Mouse (Mus musculus) thymus, postnatal 4 days (tissue): ENCODE results near the gene Catsper3.
A peak's percentile ranks its signal among the peaks of the same experiment; 100 is the strongest.

Source experiments
- DNase-seq: peaks from one replicate; pipeline ENCODE4 v3.0.0; 2021

The Catsper3 gene

DNA sequence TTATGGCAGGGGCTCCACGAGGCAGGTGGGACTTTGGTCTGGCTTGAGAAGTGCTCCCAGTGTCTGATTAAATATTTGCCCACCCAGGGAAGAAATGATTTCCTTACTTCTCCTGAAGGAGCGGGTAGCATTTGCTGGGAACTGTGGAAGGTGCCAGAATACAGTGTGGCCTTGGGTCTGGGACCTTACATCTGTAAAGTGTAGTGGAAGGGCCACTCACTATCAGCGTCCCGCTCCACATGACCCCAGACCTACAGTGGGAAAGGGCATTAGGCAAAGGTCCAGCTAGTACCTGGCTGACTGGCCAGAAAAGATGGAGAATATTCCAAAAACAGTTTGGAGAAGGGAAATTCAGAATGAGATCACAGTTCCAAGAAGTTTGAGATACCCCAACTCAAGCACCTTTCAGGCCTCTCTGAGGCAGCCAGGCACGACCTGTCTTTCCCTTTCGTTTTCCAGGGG lies 43.3 kb downstream of the Catsper3 start:
- DNase-seq, result no peak

DNA sequence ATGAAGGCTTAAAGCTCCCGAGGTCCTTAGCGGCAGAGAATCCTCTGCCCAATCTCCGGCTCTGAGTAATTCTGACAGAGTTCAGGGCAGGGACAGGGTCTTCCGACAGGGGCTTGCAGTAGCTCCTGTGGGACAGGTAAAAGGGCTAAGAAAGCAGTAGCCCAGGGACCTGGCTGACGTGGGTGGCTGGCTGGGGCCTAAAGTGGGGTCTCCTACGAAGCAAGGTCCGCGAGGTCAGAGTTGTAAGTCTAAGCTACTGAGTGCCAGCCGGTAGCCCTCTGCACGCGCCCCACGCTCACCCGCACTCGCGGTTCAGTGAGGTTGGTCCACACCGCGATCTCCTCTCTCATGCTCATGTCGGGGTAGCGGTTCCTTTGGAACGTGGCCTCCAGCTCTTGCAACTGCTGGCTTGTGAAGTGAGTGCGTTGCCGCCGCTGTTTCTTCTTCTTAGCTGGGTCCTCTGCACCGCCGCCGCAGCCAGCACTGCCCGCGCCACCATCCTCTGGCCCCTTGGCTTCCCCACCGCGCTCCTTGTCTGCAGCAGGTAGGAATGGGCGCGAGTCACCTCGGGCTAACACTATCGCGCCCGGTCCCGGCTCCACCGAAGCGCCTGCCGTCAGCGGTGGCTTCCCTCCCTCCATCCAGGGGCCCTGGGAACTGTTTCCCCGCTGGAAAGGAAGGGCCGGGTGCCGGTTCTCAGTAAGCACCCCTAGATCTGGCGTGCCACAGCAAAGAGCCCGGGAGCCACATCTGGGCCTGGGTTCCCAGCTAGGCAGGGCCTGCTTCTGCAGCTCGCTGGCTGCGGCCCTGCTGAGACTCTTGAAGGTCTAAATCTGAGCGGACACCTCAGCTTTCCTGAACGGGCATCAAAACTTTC lies 44.0 kb downstream of the Catsper3 start:
- DNase-seq, result peak; percentile 17

DNA sequence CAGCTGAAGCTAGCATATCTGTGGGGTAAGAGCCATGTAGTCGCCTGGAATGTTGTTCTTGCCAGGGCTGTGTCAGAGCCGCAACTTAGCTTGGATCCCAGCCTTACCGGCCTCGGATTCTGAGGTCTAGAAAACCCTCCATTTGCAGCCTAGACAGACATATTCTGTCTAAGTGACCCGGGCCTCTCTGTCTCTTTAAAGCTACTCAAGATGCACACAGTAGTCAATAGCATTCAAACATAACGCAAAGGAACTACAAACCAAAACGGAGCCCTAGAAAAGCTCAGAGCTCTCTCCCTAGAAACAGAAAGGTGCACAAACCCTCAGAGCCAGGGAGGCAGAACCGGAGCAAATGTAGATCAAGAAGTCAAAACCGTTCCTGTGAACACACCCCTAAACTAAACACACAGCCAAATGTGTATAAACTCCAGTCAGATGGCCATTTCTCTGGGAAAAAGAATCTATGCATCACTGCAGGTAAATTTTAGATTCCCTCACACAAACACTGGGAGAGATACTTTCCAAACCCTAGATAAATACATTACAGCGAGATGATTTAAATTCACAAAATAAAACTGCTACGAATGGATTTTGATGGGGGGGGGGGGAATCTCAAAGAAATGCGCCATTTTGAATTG lies 44.8 kb downstream of the Catsper3 start:
- no peak for DNase-seq

- peak; percentile 34 for DNase-seq
Measured at GRCm38 (mm10) chr13:55830081-55830832, 45.9 kb downstream of the Catsper3 start.

DNA sequence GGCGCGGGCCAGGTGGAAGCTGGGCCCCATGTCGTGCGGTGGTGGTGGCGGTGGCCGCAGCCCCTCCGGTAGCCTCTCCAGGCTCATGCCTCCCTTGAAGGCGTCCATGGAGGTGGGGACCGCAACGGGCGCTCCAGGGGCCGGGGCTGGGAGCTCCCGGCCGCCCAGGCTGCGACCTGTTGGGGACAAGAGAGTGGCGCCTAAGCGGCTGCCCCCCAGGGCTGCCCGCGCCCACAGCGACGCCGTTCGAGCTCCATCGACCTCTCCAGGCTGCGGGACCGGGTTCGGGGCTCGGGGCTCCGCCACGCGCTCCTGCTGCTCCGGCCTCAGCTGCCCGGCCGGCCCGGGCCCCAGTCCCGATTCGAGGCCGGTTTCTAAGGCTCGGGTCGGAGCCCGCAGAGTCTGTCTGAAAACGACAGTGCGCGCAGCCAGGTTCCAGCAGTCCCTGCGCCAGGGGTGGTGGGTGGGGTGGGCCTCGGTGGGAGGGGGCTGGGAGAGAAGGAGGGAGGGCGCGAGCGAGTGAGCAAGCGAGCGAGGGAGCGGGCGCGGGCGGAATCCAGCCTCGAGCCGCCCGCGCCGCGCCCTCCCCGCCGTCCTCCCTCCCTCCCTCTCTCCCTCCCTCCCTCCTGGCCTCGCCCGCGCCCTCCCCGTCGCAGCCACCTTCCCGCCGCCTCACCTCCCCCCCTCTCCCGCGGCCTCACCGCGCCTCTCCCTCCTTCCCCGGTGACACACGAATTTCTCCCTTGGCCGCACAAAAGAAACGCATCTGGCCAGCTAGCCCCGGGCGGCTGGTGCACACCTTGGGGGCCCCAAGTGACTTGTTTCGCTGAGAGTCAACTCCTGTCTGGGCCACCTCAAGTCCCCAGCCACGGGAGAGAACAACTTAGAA lies 46.7 kb downstream of the Catsper3 start:
- DNase-seq, result peak; percentile 19

DNA sequence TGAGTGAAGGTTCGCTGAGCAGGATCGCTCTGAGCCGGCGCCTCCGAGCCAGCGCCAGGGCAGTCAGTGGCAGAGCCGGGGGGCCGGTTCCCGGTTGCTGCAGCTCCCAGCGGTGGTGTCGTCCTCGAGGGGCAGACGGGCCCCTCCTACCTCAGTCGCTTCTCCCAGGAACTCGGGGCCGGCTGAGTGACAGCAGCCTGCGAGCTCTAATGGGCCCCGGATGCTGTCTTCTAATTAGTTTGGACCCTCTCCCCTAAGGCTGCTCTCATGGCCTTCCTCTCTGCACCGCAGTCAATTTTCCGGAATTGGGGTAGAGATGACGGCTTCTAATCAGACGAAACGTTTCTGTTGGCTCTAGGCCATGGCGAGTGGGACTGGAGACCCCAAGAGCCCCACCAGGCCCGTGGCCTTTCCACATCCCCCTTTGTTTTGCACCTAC lies 47.4 kb downstream of the Catsper3 start:
- DNase-seq, result peak; percentile 19

DNA sequence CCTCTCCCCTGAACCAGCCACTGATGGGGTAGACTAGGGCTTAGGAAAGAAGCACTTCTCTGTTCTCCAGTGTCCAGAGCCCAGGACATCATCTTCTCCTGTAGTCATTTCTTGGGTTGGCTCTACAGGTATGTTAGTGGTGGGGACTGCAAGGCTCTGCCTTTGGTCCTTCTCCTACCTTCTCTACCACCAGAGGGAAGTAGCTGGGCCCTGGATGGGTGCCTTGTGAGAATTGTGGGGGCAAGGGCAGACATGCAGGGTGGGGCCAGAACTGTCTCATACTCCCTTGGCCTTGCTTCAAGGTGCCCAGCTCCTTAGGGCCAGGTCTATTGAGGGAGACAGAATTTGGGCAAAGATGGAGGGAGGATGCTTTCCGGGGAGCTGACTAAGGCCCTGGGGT lies 48.2 kb downstream of the Catsper3 start:
- no peak for DNase-seq

DNA sequence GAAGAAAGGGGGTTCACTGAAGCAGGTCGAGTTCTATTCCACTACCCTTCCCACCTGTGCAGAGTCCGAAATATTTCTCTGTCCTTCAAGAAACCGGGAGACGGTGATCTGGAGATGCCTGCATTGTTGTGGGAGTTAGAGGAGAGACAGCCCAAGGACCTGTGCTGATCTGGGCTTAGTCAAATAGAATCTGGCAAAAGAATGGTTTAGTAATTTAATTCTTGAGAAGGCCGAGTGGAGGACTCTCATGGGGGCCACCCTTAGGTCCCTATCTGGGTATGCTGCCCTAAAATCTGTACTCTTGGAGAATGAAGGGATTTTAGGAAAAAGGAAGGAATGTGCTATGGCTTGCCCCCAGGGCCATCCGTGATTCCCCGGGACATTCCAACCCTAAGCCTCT lies 49.6 kb downstream of the Catsper3 start:
- DNase-seq, result no peak

GRCm38 (mm10) chr13:55834667-55835066 lies 50.3 kb downstream of the Catsper3 start:
- DNase-seq, result no peak

- no peak for DNase-seq
Measured at GRCm38 (mm10) chr13:55835548-55836097, 51.3 kb downstream of the Catsper3 start.

DNA sequence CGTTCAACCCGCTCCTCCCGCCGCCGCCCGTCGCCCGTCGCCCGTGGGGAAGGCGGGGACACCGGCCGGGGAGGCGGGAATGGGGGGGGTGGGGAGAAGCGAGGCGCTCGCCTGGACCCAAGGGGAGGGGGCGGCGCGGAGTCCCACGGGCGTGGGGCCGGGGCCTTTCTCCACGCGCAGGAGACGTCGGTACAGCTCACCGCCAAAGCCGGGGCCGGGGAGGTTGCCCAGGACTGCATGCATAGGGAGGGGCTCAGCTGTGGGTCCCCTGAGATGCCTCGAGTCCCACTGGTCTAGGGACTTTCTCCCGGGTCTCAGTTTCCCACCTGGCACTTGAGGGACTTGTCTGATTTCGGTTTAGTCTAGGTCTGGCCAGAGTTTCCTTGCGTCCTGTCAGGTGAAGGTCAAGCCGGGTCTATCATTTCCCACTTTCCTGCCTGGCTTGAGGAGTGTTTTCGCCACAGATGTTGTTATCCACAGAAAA lies 51.8 kb downstream of the Catsper3 start, which contains the start of gene Pitx1:
Pitx1 (minus strand) TSS at position 51 of the 484 bp plus-strand sequence.
- DNase-seq, result no peak

GRCm38 (mm10) chr13:55836786-55837780 lies 52.7 kb downstream of the Catsper3 start:
- no peak for DNase-seq

GRCm38 (mm10) chr13:55840223-55840622 lies 55.9 kb downstream of the Catsper3 start:
- DNase-seq, result no peak

DNA sequence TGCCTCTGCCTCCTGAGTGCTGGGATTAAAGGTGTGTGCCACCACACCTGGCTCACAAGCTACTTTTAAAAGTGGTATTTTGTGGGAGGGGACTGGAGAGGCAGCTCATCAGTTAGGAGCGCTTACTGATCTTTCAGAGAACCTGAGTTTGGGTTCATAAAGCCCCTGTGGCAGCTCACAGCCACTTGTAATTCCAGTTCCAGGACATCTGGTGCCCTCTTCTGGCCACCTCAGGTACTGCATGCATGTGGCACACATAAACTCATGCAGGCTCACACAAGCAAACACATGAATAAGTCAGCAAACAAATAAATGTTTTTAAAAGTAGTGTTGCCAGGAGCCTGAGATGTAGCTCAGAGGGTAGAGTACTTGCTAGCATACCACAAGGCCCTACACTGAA lies 59.3 kb downstream of the Catsper3 start:
- DNase-seq, result peak; percentile 37

DNA sequence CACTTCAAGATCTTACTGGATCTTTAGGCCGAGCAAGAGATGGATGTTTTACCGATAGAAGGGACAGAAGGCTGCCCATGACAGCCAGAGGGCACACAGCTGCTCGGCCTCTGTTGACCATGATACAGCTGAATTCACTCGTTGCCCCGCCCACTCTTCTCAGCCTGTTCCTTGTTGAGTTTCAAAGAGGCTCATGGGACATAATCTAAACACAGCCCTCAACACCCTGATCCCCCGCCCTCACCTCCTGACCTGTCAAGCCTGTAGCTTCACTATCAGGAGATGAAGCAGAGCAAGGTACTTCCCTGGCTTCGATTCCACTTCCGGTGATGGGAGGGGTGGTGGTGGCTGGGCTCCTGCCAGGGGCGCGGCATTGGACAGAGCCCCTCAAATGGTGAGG lies 63.4 kb downstream of the Catsper3 start:
- DNase-seq, result no peak

DNA sequence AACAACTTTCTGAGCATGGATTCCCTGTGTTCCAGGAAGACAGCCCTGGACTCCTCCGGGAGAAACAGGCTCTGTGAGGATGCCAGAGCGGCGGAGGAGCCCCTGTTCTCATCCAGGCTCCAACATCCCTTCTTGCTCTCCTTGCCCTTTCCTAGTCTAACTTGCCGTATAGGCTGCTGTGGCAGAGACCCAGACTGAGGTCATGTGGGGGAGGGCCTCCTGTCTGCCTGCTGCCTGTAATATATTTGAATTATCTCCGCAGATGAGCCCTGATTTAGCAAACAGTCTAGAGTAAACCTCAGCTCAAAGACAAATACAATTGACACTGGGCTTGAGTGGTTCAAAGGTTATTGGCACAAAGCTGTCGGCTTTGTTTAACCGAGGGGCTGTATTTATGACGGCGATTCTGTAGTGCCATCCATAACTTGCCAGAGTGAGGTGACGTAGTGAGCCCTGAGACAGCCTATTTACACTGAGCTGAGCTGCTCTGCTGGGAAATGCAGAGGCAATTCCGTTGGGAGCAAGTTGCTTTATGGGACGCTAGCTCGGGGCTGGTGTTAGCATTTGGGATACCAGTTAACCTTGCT lies 64.3 kb downstream of the Catsper3 start:
- DNase-seq, result no peak

DNA sequence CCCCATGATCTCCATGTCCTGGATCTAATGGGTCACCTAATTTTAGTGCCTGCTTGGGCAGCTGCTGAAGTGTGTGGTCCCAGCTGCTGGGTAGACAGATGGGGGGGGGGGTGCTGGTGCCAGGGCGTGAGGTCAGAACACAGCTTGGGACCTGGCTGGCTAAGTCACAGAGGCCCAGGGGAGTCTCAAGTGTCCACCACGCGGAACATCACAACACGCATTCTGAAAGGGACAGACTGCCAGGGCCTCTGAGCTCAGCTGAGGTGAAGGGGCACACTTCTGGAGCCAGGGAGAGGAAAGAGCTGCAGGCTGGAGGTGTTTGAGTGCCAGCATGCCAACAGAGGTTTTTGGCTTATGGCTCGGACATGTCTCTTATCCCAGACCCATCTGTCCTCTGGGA lies 66.4 kb downstream of the Catsper3 start:
- DNase-seq, result no peak

DNA sequence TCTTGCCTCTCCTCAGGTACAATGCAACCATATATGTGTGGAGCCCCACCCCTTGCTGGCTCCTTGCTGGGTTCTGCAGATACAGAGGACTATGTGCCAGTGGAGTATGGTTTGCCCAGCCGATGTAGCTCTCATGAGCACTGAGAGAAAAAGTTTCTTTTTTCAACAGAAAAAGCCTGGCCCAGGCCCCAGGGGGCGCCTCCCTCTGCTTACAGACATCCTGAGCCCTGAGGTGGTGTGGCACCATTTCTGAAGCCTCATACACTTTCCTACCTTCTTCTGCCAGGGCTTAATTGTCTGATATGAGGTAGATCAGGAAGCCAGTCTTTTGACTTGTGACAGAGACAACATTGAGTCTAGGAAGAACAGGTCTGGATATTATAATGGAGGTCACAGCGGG lies 67.8 kb downstream of the Catsper3 start:
- no peak for DNase-seq

- no peak for DNase-seq
Measured at GRCm38 (mm10) chr13:55855793-55856192, 71.4 kb downstream of the Catsper3 start.

GRCm38 (mm10) chr13:55858463-55858862 lies 74.1 kb downstream of the Catsper3 start:
- no peak for DNase-seq
